23 mouse cellular contexts compared by ENCODE assay signal in the genomic region with DNA sequence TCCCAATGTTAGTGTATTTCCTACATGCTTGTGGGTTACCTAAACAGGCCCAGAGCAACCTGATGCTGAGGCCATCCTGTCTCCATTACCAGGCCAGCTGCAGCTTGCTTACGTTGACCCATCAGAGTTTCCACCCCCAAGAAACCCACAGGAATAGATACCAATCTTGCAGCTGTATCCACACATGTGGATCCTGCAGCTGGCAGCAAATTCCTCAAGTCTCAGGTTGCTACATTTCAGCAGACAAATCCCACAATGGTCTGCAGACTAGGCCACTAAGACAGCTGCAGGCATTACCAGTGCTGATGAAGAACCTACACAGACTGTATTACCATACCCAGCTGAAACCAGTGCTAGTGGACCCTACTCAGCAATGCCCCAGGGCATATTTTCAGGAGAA.
DNase-seq lines count a peak whose midpoint lies in the region; ATAC-seq lines count a peak whose summit lies in the region.
"Had no signal": no experiment of that assay in that cellular context is flagged by ENCODE, and none has a peak within 500 bp of the region (broad histone marks: within the 10 kb centered on the region; RNA-seq: fewer than 3 reads in every experiment).

No protein-coding gene starts in this region.

- H3K4me3 ChIP-seq in limb, embryonic 11.5 days (ENCODE audit: low read depth, low read length) = no peak overlapping the region
- H3K4me3 ChIP-seq in limb, embryonic 10.5 days = no peak overlapping the region
- no peak overlapping the region for H3K4me3 ChIP-seq in embryonic facial prominence, embryonic 10.5 days
- no peak overlapping the region for H3K4me3 ChIP-seq in limb, embryonic 13.5 days
- H3K4me3 ChIP-seq: forebrain, embryonic 13.5 days; gastrocnemius, adult 2 months; heart, embryonic 10.5 days; liver, embryonic 15.5 days; neural tube, embryonic 15.5 days had no signal

- peak; percentile 61; the same call in 1 of the 2 replicates for ATAC-seq in limb, embryonic 11.5 days (ENCODE audit: insufficient number of reproducible peaks, low FRiP score, low TSS enrichment, low read depth)
- ATAC-seq in limb, embryonic 13.5 days (ENCODE audit: low FRiP score, low read depth) = peak; percentile 77
- ATAC-seq in granulocyte monocyte progenitor cell, adult 5-6 weeks (replicated peaks; ENCODE audit: poor library complexity, severe bottlenecking) = no peak
- ATAC-seq: forebrain, embryonic 13.5 days; hindbrain, postnatal 0 days; intestine, embryonic 16.5 days had no signal

- no peaks in the 10 kb centered on the region for H3K9me3 ChIP-seq in limb, embryonic 11.5 days (ENCODE audit: control insufficient read depth, low read length)
- H3K9me3 ChIP-seq in limb, embryonic 10.5 days (replicated peaks) = no peaks in the 10 kb centered on the region
- no peaks in the 10 kb centered on the region for H3K9me3 ChIP-seq in embryonic facial prominence, embryonic 10.5 days
- no peaks in the 10 kb centered on the region for H3K9me3 ChIP-seq in limb, embryonic 13.5 days
- H3K9me3 ChIP-seq: forebrain, embryonic 13.5 days; heart, embryonic 10.5 days; liver, embryonic 15.5 days; neural tube, embryonic 15.5 days had no signal

- no peak overlapping the region for H3K4me2 ChIP-seq in limb, embryonic 11.5 days (ENCODE audit: low read depth, severe bottlenecking)
- H3K4me2 ChIP-seq in limb, embryonic 13.5 days (replicated peaks) = no peak overlapping the region
- H3K4me2 ChIP-seq: forebrain, embryonic 13.5 days; liver, embryonic 15.5 days; neural tube, embryonic 15.5 days had no signal

- H3K27ac ChIP-seq in limb, embryonic 11.5 days (replicated peaks; ENCODE audit: low read depth, low read length) = no peak overlapping the region
- H3K27ac ChIP-seq in limb, embryonic 10.5 days = no peak overlapping the region
- H3K27ac ChIP-seq in embryonic facial prominence, embryonic 10.5 days (replicated peaks) = no peak overlapping the region
- H3K27ac ChIP-seq in limb, embryonic 13.5 days = no peak overlapping the region
- H3K27ac ChIP-seq: forebrain, embryonic 13.5 days; gastrocnemius, adult 2 months; heart, embryonic 10.5 days; hindbrain, postnatal 0 days; liver, embryonic 15.5 days; neural tube, embryonic 15.5 days had no signal

- H3K36me3 ChIP-seq in limb, embryonic 11.5 days (ENCODE audit: control insufficient read depth, insufficient read depth, low read length) = no peaks in the 10 kb centered on the region
- H3K36me3 ChIP-seq in limb, embryonic 10.5 days = no peaks in the 10 kb centered on the region
- no peaks in the 10 kb centered on the region for H3K36me3 ChIP-seq in embryonic facial prominence, embryonic 10.5 days (replicated peaks)
- H3K36me3 ChIP-seq in limb, embryonic 13.5 days = no peaks in the 10 kb centered on the region
- H3K36me3 ChIP-seq: heart, embryonic 10.5 days; liver, embryonic 15.5 days; neural tube, embryonic 15.5 days had no signal

- H3K9ac ChIP-seq in limb, embryonic 11.5 days (ENCODE audit: low read length) = no peak overlapping the region
- H3K9ac ChIP-seq in limb, embryonic 13.5 days = no peak overlapping the region
- H3K9ac ChIP-seq: forebrain, embryonic 13.5 days; liver, embryonic 15.5 days; neural tube, embryonic 15.5 days had no signal

- no peaks in the 10 kb centered on the region for H3K4me1 ChIP-seq in limb, embryonic 11.5 days (ENCODE audit: control insufficient read depth, insufficient read depth, low read length)
- H3K4me1 ChIP-seq in limb, embryonic 10.5 days = no peaks in the 10 kb centered on the region
- H3K4me1 ChIP-seq in embryonic facial prominence, embryonic 10.5 days = no peaks in the 10 kb centered on the region
- no peaks in the 10 kb centered on the region for H3K4me1 ChIP-seq in limb, embryonic 13.5 days
- H3K4me1 ChIP-seq: forebrain, embryonic 13.5 days; heart, embryonic 10.5 days; liver, embryonic 15.5 days; neural tube, embryonic 15.5 days had no signal

- H3K27me3 ChIP-seq in limb, embryonic 11.5 days (ENCODE audit: control insufficient read depth, insufficient read depth, low read length) = no peaks in the 10 kb centered on the region
- H3K27me3 ChIP-seq in limb, embryonic 10.5 days (ENCODE audit: low read depth, poor library complexity, severe bottlenecking) = no peaks in the 10 kb centered on the region
- H3K27me3 ChIP-seq in embryonic facial prominence, embryonic 10.5 days (replicated peaks; ENCODE audit: low read depth, poor library complexity, severe bottlenecking) = no peaks in the 10 kb centered on the region
- no peaks in the 10 kb centered on the region for H3K27me3 ChIP-seq in limb, embryonic 13.5 days
- H3K27me3 ChIP-seq: forebrain, embryonic 13.5 days; liver, embryonic 15.5 days; neural tube, embryonic 15.5 days had no signal

- no peak for DNase-seq in limb, embryonic 11.5 days (ENCODE audit: low spot score)
- no peak for DNase-seq in limb, embryonic 10.5 days (ENCODE audit: low spot score)
- DNase-seq in 416B (ENCODE audit: low read depth) = peak; percentile 61
- DNase-seq in embryonic facial prominence, embryonic 10.5 days (ENCODE audit: low spot score) = peak; percentile 32
- DNase-seq in left cerebral cortex, adult 9 months (ENCODE audit: low spot score in 2 of 2) = no peak
- DNase-seq: adrenal gland, postnatal 14 days; cerebellum, adult 9-10 months; gastrocnemius, adult 2 months; kidney, adult 9 months; kidney, postnatal 36 days; layer of hippocampus, postnatal 36 days; liver; lung, postnatal 4 days; right cerebral cortex, adult 18-20 months; right cerebral cortex, postnatal 4 days had no signal

- 71% methylated on average over 1 of the region's 1 CpGs for WGBS in limb, embryonic 11.5 days
- WGBS in limb, embryonic 10.5 days = 82% methylated on average over 1 of the region's 1 CpGs
- 36% methylated on average over 1 of the region's 1 CpGs for WGBS in embryonic facial prominence, embryonic 10.5 days
- 42% methylated on average over 1 of the region's 1 CpGs for WGBS in limb, embryonic 13.5 days

Comparison
In these comparisons a context has a peak if more than half of its experiments do, and no peak if none do; other contexts are left out.
1. DNase-seq: peak in 416B (single experiment) and embryonic facial prominence, embryonic 10.5 days (single experiment); none in limb, embryonic 11.5 days (single experiment), limb, embryonic 10.5 days (single experiment) and left cerebral cortex, adult 9 months (0 of 2).